ENCODE assay signal across 9 mouse cellular contexts in genomic region chr11:113294518-113294917, GRCm38 (mm10).
A peak's percentile ranks its signal among the peaks of the same experiment; 100 is the strongest.
DNase-seq lines count a peak whose midpoint lies in the region; ATAC-seq lines count a peak whose summit lies in the region.
"Had no signal": no experiment of that assay in that cellular context is flagged by ENCODE, and none has a peak within 500 bp of the region (broad histone marks: within the 10 kb centered on the region; RNA-seq: fewer than 3 reads in every experiment).

No protein-coding gene starts in this region.

- DNase-seq in layer of hippocampus, adult 9-11 months = peak; percentile 78
- DNase-seq in layer of hippocampus, postnatal 25 days (ENCODE audit: extremely low spot score in 1 of 2, low spot score in 1 of 2) = no peak
- DNase-seq in embryonic facial prominence, embryonic 14.5 days (ENCODE audit: low spot score) = peak; percentile 48
- no peak for DNase-seq in cerebellum, postnatal 36 days
- no peak for DNase-seq in lung, postnatal 36 days
- no peak for DNase-seq in adrenal gland, postnatal 14 days

- no peaks in the 10 kb centered on the region for H3K27me3 ChIP-seq in embryonic facial prominence, embryonic 14.5 days (replicated peaks; ENCODE audit: control insufficient read depth, insufficient read depth, low read length)
- peaks cover 12% of the 10 kb centered on the region; the same call in 1 of the 2 replicates for H3K27me3 ChIP-seq in hindbrain, embryonic 13.5 days
- peaks cover 4% of the 10 kb centered on the region for H3K27me3 ChIP-seq in midbrain, embryonic 15.5 days (replicated peaks)

- no peaks in the 10 kb centered on the region for H3K9me3 ChIP-seq in embryonic facial prominence, embryonic 14.5 days (ENCODE audit: control insufficient read depth, low read length)
- H3K9me3 ChIP-seq in hindbrain, embryonic 13.5 days = no peaks in the 10 kb centered on the region
- H3K9me3 ChIP-seq in midbrain, embryonic 15.5 days = no peaks in the 10 kb centered on the region

- no peak overlapping the region for H3K9ac ChIP-seq in embryonic facial prominence, embryonic 14.5 days (ENCODE audit: low read depth, low read length)
- H3K9ac ChIP-seq in hindbrain, embryonic 13.5 days = peak overlapping the region; percentile 3; the same call in 1 of the 2 replicates
- no peak overlapping the region for H3K9ac ChIP-seq in midbrain, embryonic 15.5 days

- 18% methylated on average over 8 of the region's 8 CpGs for WGBS in embryonic facial prominence, embryonic 14.5 days
- WGBS in hindbrain, embryonic 13.5 days = 12% methylated on average over 8 of the region's 8 CpGs
- 36% methylated on average over 8 of the region's 8 CpGs for WGBS in midbrain, embryonic 15.5 days

- peaks cover 14% of the 10 kb centered on the region for H3K4me1 ChIP-seq in embryonic facial prominence, embryonic 14.5 days (ENCODE audit: control insufficient read depth, insufficient read depth, low read length)
- peaks cover 58% of the 10 kb centered on the region for H3K4me1 ChIP-seq in hindbrain, embryonic 13.5 days (replicated peaks)
- peaks cover 10% of the 10 kb centered on the region; the same call in 1 of the 2 replicates for H3K4me1 ChIP-seq in midbrain, embryonic 15.5 days

- no peak overlapping the region for H3K4me3 ChIP-seq in embryonic facial prominence, embryonic 14.5 days (ENCODE audit: low read depth, low read length)
- no peak overlapping the region for H3K4me3 ChIP-seq in hindbrain, embryonic 13.5 days
- H3K4me3 ChIP-seq in midbrain, embryonic 15.5 days = no peak overlapping the region
- H3K4me3 ChIP-seq: layer of hippocampus, adult 2 months had no signal

- no peak overlapping the region for H3K27ac ChIP-seq in embryonic facial prominence, embryonic 14.5 days (replicated peaks; ENCODE audit: low read depth, low read length)
- H3K27ac ChIP-seq in hindbrain, embryonic 13.5 days = peak overlapping the region; percentile 66; the same call in 1 of the 2 replicates
- peak overlapping the region; percentile 5; the same call in 1 of the 2 replicates for H3K27ac ChIP-seq in midbrain, embryonic 15.5 days
- H3K27ac ChIP-seq: layer of hippocampus, adult 2 months had no signal

- ATAC-seq in embryonic facial prominence, embryonic 14.5 days (ENCODE audit: low read depth) = peak; percentile 20; the same call in 1 of the 2 replicates
- ATAC-seq in hindbrain, embryonic 13.5 days (ENCODE audit: low FRiP score) = peak; percentile 62
- peak; percentile 62 for ATAC-seq in midbrain, embryonic 15.5 days (replicated peaks)

- H3K36me3 ChIP-seq in embryonic facial prominence, embryonic 14.5 days (ENCODE audit: control insufficient read depth, insufficient read depth, low read length) = no peaks in the 10 kb centered on the region
- H3K36me3 ChIP-seq in hindbrain, embryonic 13.5 days = no peaks in the 10 kb centered on the region
- H3K36me3 ChIP-seq in midbrain, embryonic 15.5 days (replicated peaks) = no peaks in the 10 kb centered on the region

- H3K4me2 ChIP-seq in embryonic facial prominence, embryonic 14.5 days (ENCODE audit: low read depth, low read length) = no peak overlapping the region
- H3K4me2 ChIP-seq in hindbrain, embryonic 13.5 days = no peak overlapping the region
- H3K4me2 ChIP-seq in midbrain, embryonic 15.5 days = no peak overlapping the region

Comparison
In these comparisons a context has a peak if more than half of its experiments do, and no peak if none do; other contexts are left out.
1. DNase-seq: peak in layer of hippocampus, adult 9-11 months (single experiment) and embryonic facial prominence, embryonic 14.5 days (single experiment); none in layer of hippocampus, postnatal 25 days (0 of 2), cerebellum, postnatal 36 days (0 of 2), lung, postnatal 36 days (single experiment) and adrenal gland, postnatal 14 days (single experiment).
2. Peak in every context shown above with its lines, with median percentiles within 50 percentile points of each other: ATAC-seq.